Mouse (Mus musculus): Measurements from ENCODE around the gene Foxo3.

Foxo3 gene

DNA sequence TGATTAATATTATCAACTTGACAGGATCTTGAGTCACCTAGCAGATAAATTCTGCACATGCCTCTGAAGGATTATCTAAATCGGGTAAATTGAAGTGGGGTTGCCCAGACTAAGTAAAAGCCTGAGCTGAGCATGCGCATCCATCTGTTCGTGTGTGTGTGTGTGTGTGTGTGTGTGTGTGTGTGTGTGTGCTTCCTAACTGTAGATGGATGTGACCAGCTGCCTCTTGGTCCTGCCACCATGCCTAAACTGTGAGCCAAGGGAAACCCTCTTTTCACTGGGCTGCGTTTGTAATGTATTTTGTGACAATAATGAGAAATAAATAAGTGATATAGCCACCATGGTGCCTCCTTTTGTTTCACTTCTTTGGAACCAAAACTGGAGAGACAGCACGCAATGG lies 102.3 kb downstream of the Foxo3 start:
- no peak for DNase-seq

DNA sequence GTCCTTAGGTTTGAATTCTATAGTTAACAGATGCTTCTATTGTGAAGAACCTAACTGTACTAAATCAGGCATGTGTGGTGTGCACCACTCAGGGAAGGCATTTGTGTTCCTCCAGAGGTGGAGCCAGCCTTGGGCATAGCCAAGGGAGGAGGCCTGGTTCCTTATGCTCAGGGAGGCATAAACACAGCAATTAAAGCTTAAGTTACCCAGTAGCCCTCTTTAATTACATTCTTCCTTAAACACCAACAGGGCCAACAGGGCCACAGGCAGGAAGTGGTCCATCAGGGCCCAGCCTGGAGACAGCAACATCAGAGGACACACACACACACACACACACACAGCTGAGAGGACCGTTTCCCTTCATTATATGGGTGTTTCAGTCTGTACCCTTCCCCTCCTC lies 102.7 kb downstream of the Foxo3 start:
- DNase-seq, result no peak

GRCm38 (mm10) chr10:42170889-42171347 lies 105.6 kb downstream of the Foxo3 start:
- DNase-seq, result no peak

DNA sequence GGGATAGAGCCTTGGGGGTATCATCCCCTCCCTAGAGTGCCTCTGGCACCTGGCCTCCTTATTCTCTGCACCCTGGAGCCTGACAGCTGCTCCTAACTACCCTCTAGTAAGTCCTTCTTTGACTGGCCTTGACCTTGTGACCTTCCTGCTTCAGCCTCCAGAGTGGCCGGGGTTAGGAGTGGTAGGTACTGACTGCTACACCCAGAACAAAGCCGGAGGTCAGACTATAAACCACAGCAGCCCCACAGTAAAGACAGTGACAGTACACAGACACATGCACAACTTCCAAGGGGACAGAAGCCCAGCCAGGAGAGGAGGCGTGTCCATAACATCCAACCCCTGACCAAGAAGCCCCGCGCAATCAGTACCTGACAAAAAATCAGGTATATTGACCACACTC lies 106.4 kb downstream of the Foxo3 start:
- no peak for DNase-seq

GRCm38 (mm10) chr10:42154727-42155126 lies 121.8 kb downstream of the Foxo3 start:
- no peak for DNase-seq

DNA sequence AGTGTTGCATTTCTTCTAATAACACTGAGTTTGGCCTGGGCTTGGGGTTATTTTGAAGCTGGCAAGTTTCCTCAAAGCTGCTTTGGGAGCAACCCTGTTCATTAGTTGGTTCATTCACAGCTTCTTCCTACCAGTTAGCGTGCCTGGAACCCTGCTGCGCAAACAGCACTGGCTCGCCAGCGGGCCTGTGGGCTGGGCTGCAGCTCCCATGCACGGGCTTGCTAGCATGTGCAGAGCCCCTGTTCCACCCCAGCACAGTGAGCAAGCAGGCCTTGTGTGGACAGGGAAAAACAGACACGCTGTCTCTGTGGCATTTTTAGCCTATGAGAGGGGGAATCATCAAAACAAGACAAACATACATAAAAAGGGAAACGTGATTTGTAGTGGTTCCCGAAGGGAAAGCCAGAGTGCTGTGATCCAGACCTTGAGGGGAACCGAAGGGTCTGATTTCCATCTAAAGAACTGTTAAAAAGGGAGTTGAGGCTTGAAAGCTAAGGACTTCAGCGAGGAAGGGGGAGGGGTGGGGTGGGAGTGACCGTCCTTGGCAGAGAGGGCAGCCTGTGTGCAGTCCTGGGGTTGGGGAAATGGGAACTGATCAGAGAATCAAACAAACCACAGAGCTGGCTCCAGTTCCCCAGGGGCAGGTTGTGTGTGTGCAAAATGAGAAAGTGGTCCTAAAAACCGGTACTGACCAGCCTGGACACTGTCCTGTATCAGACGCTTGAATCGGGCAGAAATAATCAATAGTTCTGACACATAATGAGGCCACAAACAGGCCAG lies 123.9 kb downstream of the Foxo3 start:
- DNase-seq, result no peak

DNA sequence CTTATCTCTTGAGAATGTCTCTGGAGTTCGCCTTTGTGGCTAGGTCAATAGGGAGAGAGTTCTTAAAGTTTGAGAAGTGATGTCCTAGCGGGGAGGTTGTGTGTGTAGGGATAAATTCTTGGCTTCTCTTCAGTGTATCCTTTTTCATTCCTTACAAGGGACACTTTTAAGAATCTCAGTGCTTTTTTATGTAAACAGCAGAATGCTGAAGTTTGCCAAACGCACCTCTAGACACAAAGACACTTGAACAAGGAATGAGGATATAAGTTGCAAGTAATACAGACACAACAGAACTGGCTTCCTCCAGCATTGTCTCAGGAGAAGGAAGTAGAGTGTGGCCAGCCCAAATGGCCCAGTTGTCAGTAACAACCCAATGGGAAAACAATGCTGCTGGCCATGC lies 126.8 kb downstream of the Foxo3 start:
- DNase-seq, result no peak

GRCm38 (mm10) chr10:42148326-42148725 lies 128.2 kb downstream of the Foxo3 start:
- no peak for DNase-seq

GRCm38 (mm10) chr10:42145221-42145620 lies 131.3 kb downstream of the Foxo3 start:
- no peak for DNase-seq

GRCm38 (mm10) chr10:42144788-42145187 lies 131.8 kb downstream of the Foxo3 start:
- no peak for DNase-seq

DNA sequence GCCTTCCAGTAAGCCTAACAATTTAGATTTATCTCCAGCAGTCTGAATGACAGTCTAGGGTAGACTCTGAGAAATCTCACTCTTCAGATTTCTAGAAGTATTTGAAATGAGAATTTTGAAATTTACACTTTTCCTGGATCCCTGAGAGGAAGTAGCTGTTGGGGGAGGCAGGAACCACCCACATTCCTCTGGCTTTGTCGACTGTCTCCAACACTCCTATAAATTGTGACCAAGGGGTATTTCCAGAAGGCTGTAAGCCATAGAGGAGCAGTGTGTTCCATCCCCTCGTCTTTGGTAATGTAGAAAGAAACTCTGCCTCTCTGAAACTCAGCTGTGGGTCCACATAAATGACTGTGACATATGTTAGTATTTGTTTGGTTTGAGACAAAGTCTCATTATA lies 132.4 kb downstream of the Foxo3 start:
- DNase-seq, result no peak

GRCm38 (mm10) chr10:42142791-42143190 lies 133.8 kb downstream of the Foxo3 start:
- no peak for DNase-seq

DNA sequence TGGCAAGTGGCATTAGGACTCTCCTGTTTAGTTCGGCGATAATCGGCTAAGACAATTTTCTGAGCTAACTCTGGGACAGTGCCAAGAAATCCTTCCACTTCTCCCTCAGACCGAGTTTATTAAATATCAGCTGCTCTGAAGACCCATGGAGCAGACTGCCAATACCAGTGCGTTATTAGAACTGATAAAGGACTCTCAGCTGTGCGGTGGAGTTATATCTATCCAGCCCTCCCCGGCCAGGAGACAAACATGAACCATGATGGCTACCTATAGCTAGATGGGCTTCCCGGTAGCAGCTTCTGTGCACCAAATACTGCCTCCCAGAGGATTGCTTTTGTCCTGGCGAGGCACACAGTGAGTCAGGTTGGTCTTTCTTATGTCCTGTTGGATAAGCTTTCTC lies 134.5 kb downstream of the Foxo3 start:
- DNase-seq, result no peak

DNA sequence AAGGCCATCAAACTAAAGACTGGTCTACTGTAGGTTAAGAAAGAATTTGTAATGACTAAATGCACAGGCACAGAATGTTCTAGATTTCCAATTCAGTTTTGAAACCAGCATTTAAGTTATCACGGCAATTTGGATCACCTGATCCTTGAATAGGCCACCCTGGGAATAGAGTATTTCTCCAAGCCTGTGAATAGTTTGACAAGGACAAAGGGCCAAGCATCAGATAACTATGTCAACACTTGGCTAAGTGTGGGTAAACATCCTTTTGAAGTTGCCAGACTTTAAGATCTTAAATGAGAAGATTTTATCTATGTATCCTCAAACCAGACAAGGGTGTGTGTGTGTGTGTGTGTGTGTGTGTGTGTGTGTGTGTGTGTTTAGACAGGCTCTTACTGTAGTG lies 136.8 kb downstream of the Foxo3 start:
- no peak for DNase-seq

GRCm38 (mm10) chr10:42134759-42135702 lies 141.5 kb downstream of the Foxo3 start:
- no peak for DNase-seq
